Mouse (Mus musculus): ENCODE measurements around the gene Pex5l. TPM values are rescaled to one million over a fixed set of nuclear protein-coding genes. Genes with fewer than 3 reads are reported as not detected.

Pex5l gene
- polyA plus RNA-seq, 1 experiment, result 113 TPM

- no peak for TF ChIP-seq POLR2A (IDR thresholded peaks at IDR 0.05; ENCODE audit: extremely low read depth, insufficient read depth, low read length)
- no peak for TF ChIP-seq CTCF (IDR thresholded peaks at IDR 0.05; ENCODE audit: extremely low read depth, insufficient read depth, low read length)
- no peak overlapping the region for H3K27ac ChIP-seq (ENCODE audit: insufficient read depth, low read length)
- H3K4me3 ChIP-seq (ENCODE audit: insufficient read depth, low read length), result no peak overlapping the region
- no peaks in the 10 kb centered on the region for H3K4me1 ChIP-seq (ENCODE audit: control insufficient read depth, insufficient read depth, low read length)
Measured at GRCm38 (mm10) chr3:32905850-32906779, 236.9 kb downstream of the Pex5l start.

- no peak for TF ChIP-seq CTCF (IDR thresholded peaks at IDR 0.05; ENCODE audit: extremely low read depth, insufficient read depth, low read length)
- no peak for TF ChIP-seq POLR2A (IDR thresholded peaks at IDR 0.05; ENCODE audit: extremely low read depth, insufficient read depth, low read length)
- Histone ChIP-seq H3K4me1 (ENCODE audit: control insufficient read depth, insufficient read depth, low read length) (no peaks in the 10 kb centered on the region), H3K4me3 (ENCODE audit: insufficient read depth, low read length) (no peak overlapping the region), H3K27ac (ENCODE audit: insufficient read depth, low read length) (no peak overlapping the region)
Measured at GRCm38 (mm10) chr3:32904599-32904998, 238.4 kb downstream of the Pex5l start.

GRCm38 (mm10) chr3:32903462-32903861, 239.6 kb downstream of the Pex5l start:
- Histone ChIP-seq H3K4me3 (ENCODE audit: insufficient read depth, low read length) (no peak overlapping the region), H3K27ac (ENCODE audit: insufficient read depth, low read length) (no peak overlapping the region), H3K4me1 (ENCODE audit: control insufficient read depth, insufficient read depth, low read length) (no peaks in the 10 kb centered on the region)
- TF ChIP-seq CTCF (IDR thresholded peaks at IDR 0.05; ENCODE audit: extremely low read depth, insufficient read depth, low read length), result no peak
- no peak for TF ChIP-seq POLR2A (IDR thresholded peaks at IDR 0.05; ENCODE audit: extremely low read depth, insufficient read depth, low read length)

All from cortical plate, adult 2 months (tissue).